Mouse (Mus musculus) urinary bladder, postnatal 4 days (tissue): ENCODE measurements at regions not wholly inside any gene's neighbourhood (a gene's known extent, or its start where the extent isn't known, plus 50 kb on each side); places are given as distances from the start of the nearest gene placed in this dataset.

ENCODE experiments used
- DNase-seq, 2 experiments: peaks; one replicate each; pipeline ENCODE4 v3.0.0; 2021 to 2022; ENCODE audit warnings: low spot score in 2 of 2

DNA sequence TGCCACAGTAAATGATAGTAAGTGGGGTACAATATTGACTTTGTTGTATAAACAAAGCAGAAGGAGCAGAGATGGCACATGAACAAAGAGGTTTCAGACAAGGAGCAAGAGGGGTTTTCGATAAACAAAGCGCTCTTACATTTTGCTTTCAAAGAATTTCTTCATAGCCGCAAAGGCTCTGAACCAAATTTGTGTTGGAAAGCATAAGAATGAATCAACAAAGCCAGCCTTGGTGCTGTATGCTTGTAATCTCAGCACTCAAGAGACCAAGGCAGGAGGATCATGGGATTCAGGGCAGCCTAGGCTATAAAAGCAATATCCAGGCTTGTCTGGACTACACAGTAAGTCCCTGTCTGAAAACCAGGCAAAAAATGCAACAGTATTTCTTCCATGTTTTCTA is 62.0 kb upstream of the Clint1 start:
- no peak for DNase-seq

DNA sequence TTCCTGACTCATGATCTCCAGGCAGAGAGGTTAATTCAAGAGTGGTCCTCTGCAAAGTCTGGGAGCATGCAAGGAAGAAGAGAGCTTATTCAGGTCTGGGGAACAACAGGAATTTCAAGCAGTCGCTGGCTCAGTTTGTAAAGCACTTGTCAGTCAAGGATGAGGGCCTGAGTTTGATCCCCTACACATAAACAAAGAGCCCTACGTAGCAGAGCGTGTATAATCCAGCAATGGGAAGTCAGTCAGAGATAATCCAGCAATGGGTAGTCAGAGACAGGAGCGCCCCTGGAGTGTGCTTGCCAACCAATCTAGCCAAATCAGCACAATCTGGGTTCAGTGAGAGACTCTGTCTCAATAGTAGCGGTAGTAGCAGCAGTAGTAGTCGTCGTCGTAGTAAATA is 61.3 kb upstream of the Clint1 start:
- DNase-seq: no peak

DNA sequence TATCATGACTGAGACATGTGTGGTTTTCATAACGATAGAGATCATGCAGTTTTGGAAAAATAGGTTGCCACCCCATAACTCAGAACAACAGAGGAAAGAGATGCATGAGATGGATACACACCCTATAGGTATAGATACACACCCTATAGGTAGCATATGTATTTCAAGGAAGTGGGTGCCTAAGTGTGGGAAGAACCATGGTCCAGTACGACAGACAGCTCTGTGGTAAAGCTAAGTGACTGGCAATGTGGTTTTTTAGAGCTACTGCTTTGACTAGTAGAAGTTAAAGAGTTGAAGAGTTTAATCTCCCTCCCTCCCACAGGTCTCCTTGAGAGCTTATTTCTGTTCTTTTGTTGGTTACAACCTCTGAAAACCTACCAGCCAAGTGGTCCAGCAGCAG is 60.2 kb upstream of the Clint1 start:
- no peak for DNase-seq

DNA sequence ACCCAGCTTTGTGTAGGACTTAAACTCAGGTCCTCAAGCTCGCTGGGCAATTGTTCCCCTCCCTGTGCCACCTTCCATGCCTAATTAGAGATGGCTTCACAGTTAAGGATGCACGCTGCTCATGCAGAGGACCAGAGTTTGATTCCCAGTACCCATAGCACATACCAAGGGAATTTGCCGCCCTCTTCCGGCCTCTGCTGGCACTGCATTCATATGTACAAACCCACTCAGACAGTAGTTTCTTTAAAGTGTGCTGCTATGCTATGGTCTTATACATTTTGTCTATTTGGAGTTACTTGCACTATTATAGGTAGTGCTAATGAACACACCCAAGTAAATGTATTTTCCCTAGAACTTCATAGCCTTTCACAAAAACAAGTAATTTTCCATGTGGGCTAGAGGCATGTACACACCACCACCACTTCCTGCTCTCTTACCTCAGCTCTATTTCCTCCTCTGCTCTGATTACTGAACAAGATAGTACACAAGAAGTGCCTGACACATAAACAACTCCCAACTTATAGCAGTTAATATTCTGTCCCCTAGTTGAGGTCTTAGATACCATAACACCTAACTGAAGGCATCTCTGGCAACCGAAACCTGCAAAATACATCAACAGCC is 57.4 kb upstream of the Clint1 start:
- DNase-seq: no peak

DNA sequence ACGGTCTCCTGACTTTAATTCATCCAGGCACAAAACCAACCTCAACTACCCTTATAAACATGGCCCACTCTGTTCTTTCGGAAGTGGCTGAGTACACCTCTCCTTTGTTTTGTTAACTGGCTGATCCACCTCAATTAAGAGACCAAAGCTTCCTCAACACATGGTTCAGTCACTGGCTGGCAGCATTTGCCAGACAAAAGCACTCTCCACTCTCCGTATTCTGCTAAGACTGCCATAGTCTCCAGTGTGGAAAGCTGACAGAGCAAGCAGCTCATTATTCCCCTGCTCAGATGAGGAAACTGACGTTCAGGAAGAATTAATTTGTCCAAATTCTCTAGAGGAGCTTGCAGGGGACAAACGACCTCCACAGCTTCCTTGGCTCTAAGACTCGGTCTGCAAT is 56.5 kb upstream of the Clint1 start:
- no peak for DNase-seq

DNA sequence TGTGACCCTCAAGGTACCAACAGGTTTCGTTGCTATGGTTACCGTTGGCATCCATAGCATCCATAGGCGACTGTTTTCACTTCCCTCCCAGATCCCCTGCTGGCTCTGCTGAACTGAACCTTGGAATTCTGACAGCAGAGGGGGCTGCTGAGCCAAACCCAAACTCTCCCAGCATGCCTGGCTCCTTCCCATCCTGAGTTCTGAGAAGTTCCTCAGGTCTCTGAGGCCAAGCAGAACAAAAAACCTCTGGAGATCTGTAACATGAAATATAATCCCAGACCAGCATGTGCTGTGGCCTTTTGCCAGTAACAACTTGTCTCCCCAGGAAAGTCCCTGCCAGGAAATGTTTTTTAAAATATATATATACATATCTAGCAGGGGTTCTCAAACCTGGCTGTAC is 56.1 kb upstream of the Clint1 start:
- DNase-seq: peak; percentile 70 to 77

DNA sequence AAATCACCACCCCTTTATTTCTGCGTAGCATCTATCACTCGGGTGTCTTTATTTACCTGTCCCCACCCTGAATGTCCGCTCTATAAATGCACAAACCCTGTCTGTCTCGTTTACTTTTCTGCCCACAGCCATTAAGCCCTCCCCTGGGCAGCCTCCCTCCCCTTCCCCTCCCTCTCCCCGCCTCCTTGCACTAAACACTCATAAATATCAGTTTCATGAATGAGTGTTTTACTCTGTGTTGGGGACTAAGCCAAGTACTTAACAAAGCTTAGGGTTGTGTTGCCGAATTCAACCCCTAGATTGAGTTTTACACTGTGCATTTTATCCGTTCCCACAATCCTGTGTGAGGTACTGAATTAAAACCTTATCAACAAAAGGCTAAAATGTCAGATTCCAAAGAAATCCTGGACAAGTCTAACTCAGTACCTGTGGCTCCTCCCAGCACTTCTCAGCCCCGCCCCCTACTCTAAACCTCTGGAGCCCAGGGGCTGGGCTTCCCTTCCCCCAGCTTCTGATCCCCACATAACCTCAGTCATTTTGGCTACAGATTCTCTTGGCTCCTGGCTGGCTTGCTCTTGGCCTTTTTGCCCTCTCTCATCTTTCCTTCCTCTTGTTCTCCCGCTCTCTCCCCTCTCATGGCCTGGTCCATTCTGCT is 52.0 kb upstream of the Clint1 start:
- no peak for DNase-seq
